Mouse (Mus musculus) CH12.LX (cell line): Measurements from ENCODE around the gene Itpr1. TPM values are rescaled to one million over a fixed set of nuclear protein-coding genes. Genes with fewer than 3 reads are reported as not detected.

Experiments used
- DNase-seq: peaks from one replicate; pipeline ENCODE4 v3.0.0-alpha.2; 2013; ENCODE audit errors: extremely low read depth
- H3K27ac ChIP-seq: 2 replicates; pipeline ENCODE4 v1.5.1; 2012; ENCODE audit warnings: low read depth, mild to moderate bottlenecking, control low read depth, moderate library complexity; ENCODE audit not compliant: insufficient read depth
- H3K27me3 ChIP-seq: replicated peaks from 2 replicates; pipeline ENCODE3; 2012; ENCODE audit warnings: inconsistent platforms
- H3K36me3 ChIP-seq, 2 experiments: replicated peaks in 1 of 2; 2 replicates each; pipeline versions ENCODE3 to v1.6.1; 2012; ENCODE audit warnings: inconsistent platforms in 1 of 2, low read length in 1 of 2, mild to moderate bottlenecking in 1 of 2, mixed read lengths in 1 of 2, moderate library complexity in 1 of 2; ENCODE audit not compliant: control insufficient read depth in 1 of 2, insufficient read depth in 1 of 2
- H3K4me1 ChIP-seq, 2 experiments: 2 replicates each; pipeline ENCODE4 v1.6.1; 2012; ENCODE audit warnings: inconsistent platforms in 1 of 2, moderate library complexity in 1 of 2; ENCODE audit not compliant: insufficient read depth in 2 of 2, control insufficient read depth in 1 of 2
- H3K4me2 ChIP-seq: 2 replicates; pipeline ENCODE4 v1.6.1; 2012; ENCODE audit warnings: low read depth, mild to moderate bottlenecking, control low read depth; ENCODE audit not compliant: poor library complexity, insufficient read depth, severe bottlenecking
- H3K4me3 ChIP-seq, 3 experiments: fragments of 150-350 bp in 1 of 3; sonication (generic) in 1 of 3; replicated peaks in 1 of 3; 2 replicates each; pipeline versions ENCODE3 to v1.5.1; 2011 to 2012; ENCODE audit warnings: low read depth in 2 of 3, low read length in 2 of 3, mild to moderate bottlenecking in 2 of 3, moderate library complexity in 2 of 3, control low read depth in 1 of 3, improper control_type of control experiment in 1 of 3, inconsistent platforms in 1 of 3, mixed read lengths in 1 of 3; ENCODE audit not compliant: poor library complexity in 1 of 3
- H3K79me2 ChIP-seq: replicated peaks from 2 replicates; pipeline ENCODE4 v1.6.1; 2012; ENCODE audit warnings: mild to moderate bottlenecking, moderate library complexity; ENCODE audit not compliant: control insufficient read depth, poor library complexity, insufficient read depth, severe bottlenecking; ENCODE audit errors: extremely low read depth
- H3K9ac ChIP-seq: 2 replicates; pipeline ENCODE4 v1.6.1; 2012; ENCODE audit warnings: low read depth, mild to moderate bottlenecking, control low read depth, moderate library complexity; ENCODE audit not compliant: insufficient read depth
- H3K9me3 ChIP-seq: replicated peaks from 2 replicates; pipeline ENCODE3; 2012; ENCODE audit warnings: low read length, inconsistent platforms, mixed read lengths
- BHLHE40 ChIP-seq: IDR thresholded peaks from 2 replicates; pipeline ENCODE4 v1.6.1; 2011; ENCODE audit warnings: mild to moderate bottlenecking, low read depth, low read length, improper control_type of control experiment
- CHD1 ChIP-seq: IDR thresholded peaks from 2 replicates; pipeline ENCODE4 v1.6.1; 2012; ENCODE audit warnings: low read depth, low read length, improper control_type of control experiment, inconsistent platforms
- CHD2 ChIP-seq: IDR thresholded peaks from 2 replicates; pipeline ENCODE4 v1.6.1; 2011; ENCODE audit warnings: low read length, improper control_type of control experiment
- CTCF ChIP-seq, 2 experiments: IDR thresholded peaks in 1 of 2; conservative IDR thresholded peaks in 1 of 2; 2 replicates each; pipeline ENCODE4 v1.5.1; 2011 to 2012; ENCODE audit warnings: low read depth in 2 of 2, low read length in 2 of 2, improper control_type of control experiment in 1 of 2, inconsistent platforms in 1 of 2, mild to moderate bottlenecking in 1 of 2, moderate library complexity in 1 of 2
- GABPA ChIP-seq: IDR thresholded peaks from 2 replicates; pipeline ENCODE4 v1.6.1; 2012; ENCODE audit warnings: low read depth, low read length, improper control_type of control experiment, inconsistent platforms; ENCODE audit not compliant: insufficient replicate concordance
- MXI1 ChIP-seq: IDR thresholded peaks from 2 replicates; pipeline ENCODE4 v1.6.1; 2011; ENCODE audit warnings: mild to moderate bottlenecking, low read depth, low read length, improper control_type of control experiment
- MYC ChIP-seq: IDR thresholded peaks from 2 replicates; pipeline ENCODE4 v1.6.1; 2011; ENCODE audit warnings: low read depth, mild to moderate bottlenecking, improper control_type of control experiment, low read length
- RCOR1 ChIP-seq: conservative IDR thresholded peaks from 2 replicates; pipeline ENCODE4 v1.6.1; 2012; ENCODE audit warnings: low read depth, mild to moderate bottlenecking, inconsistent platforms, low read length, improper control_type of control experiment
- UBTF ChIP-seq: IDR thresholded peaks from 2 replicates; pipeline ENCODE4 v1.6.1; 2012; ENCODE audit warnings: low read depth, mild to moderate bottlenecking, inconsistent platforms, low read length, improper control_type of control experiment, moderate library complexity
- USF2 ChIP-seq: conservative IDR thresholded peaks from 2 replicates; pipeline ENCODE4 v1.6.1; 2011; ENCODE audit warnings: low read depth, low read length, improper control_type of control experiment
- ZNF384 ChIP-seq: IDR thresholded peaks from 2 replicates; pipeline ENCODE4 v1.6.1; 2012; ENCODE audit warnings: low read depth, low read length, improper control_type of control experiment, inconsistent platforms
- dilution Hi-C: fragments of 300-500 bp; cut with MboI; formaldehyde crosslinking; loops from 2 replicates; pipeline ENCODE4 v1.14.3; 2020; ENCODE audit warnings: low sequenced_read_pairs; ENCODE audit not compliant: extremely low pct_unique_long_range_greater_than_20kb, extremely low pct_ligation_motif_present
- in situ Hi-C: fragments of 300-500 bp; cut with MboI; formaldehyde crosslinking; loops from 3 replicates; pipeline ENCODE4 v1.14.3; 2019; ENCODE audit warnings: low sequenced_read_pairs, low pct_ligation_motif_present, low pct_unique_long_range_greater_than_20kb, mixed read lengths
- polyA plus RNA-seq: library from polyadenylated mRNA; unstranded; fragments of >175 nt; gene quantifications from 2 replicates; pipeline ENCODE4 v1.2.1, GENCODE M21; 2012; ENCODE audit warnings: low read depth; ENCODE audit not compliant: insufficient read length
- total RNA-seq, 2 experiments: library from RNA; depleted of rRNA; stranded (reverse); fragments of 300-350 nt in 1 of 2; fragments of >200 nt in 1 of 2; gene quantifications; 2 replicates each; pipeline ENCODE4 v1.2.3; 2012 to 2014

Itpr1 gene
- total and polyA plus RNA-seq, 3 experiments: 42.8 to 73.1 (median 53.4) TPM

GRCm38 (mm10) chr6:108211896-108212880 is 708 bp upstream of the Itpr1 start:
- H3K27me3 ChIP-seq: no peaks in the 10 kb centered on the region
- H3K9ac ChIP-seq: peak overlapping the region; percentile 92
- dilution Hi-C loops: no loop called here
- no peak for TF ChIP-seq USF2
- TF ChIP-seq GABPA: no peak
- TF ChIP-seq CHD1: 0 out of 2 replicates have a peak, but pooled peaks have one; percentile 66
- no peak for DNase-seq
- no peaks in the 10 kb centered on the region for H3K9me3 ChIP-seq
- peak overlapping the region; percentile 91 for H3K4me2 ChIP-seq
- peaks cover 19% of the 10 kb centered on the region for H3K79me2 ChIP-seq
- H3K27ac ChIP-seq: no peak overlapping the region
- peaks cover 8 to 38% of the 10 kb centered on the region in 2 experiments for H3K4me1 ChIP-seq
- peak overlapping the region; percentile 69 to 81 (median 72) for H3K4me3 ChIP-seq
- H3K36me3 ChIP-seq: peaks cover 7 to 20% of the 10 kb centered on the region in 2 experiments
- in situ Hi-C loops: no loop called here

- DNase-seq: peak; percentile 45
- in situ Hi-C loops: no loop called here
Observed at GRCm38 (mm10) chr6:108213481-108214293, 791 bp downstream of the Itpr1 start.

DNA sequence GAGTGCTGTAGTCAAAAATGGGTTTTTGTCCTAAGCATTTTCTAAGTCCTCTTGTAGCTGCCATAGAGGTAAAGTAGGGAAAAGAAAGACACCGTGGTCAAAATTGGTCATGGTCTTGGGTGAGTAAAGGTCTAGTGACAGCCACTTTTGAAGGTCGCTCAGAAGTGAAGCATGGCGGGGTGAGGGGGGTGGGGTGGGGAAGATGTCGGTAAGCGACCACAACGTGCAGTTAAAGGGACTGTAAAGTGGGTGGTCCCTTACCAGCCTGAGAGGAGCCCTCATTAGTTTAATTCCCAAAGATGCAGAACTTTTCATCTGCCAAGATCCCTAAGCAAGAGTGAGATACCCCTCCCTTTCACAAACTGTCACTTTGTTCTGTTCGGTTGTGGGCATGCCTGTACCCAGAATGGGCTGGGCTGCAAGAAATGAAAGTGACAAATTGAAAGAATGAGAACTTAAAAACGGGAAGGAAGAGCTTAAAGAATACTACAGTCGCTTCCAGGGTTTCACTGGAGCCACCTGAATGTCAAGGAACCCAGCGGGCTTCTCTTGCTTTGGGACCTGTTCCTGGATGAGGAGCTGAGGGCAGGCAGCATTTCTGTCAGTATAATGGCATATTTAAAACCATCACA is 1.5 kb downstream of the Itpr1 start:
- H3K4me3 ChIP-seq: peak overlapping the region; percentile 69 to 96 (median 88)
- no peaks in the 10 kb centered on the region for H3K9me3 ChIP-seq
- peaks cover 19% of the 10 kb centered on the region for H3K79me2 ChIP-seq
- H3K4me1 ChIP-seq: peaks cover 8 to 49% of the 10 kb centered on the region in 2 experiments
- dilution Hi-C loops (no loop called here), in situ Hi-C loops (no loop called here)
- H3K27ac ChIP-seq: no peak overlapping the region
- H3K27me3 ChIP-seq: no peaks in the 10 kb centered on the region
- peaks cover 7 to 40% of the 10 kb centered on the region in 2 experiments for H3K36me3 ChIP-seq
- peak overlapping the region; percentile 91 for H3K4me2 ChIP-seq
- H3K9ac ChIP-seq: peak overlapping the region; percentile 74
- TF ChIP-seq MXI1 (peak; percentile 48), MYC (0 out of 2 replicates have a peak, but pooled peaks have one; percentile 32), CTCF (conservative IDR thresholded peaks at IDR 0.05 in 1 of 2, IDR thresholded peaks at IDR 0.05 in 1 of 2; ENCODE audit: low read depth in 2 of 2, low read length in 2 of 2) (no peak)
- peak; percentile 37 for DNase-seq

More at GRCm38 (mm10) chr6:108213481-108214293, 791 bp downstream of the Itpr1 start:
- Histone ChIP-seq H3K79me2 (peaks cover 19% of the 10 kb centered on the region), H3K27me3 (no peaks in the 10 kb centered on the region), H3K9ac (peak overlapping the region; percentile 74), H3K36me3 (peaks cover 7 to 35% of the 10 kb centered on the region in 2 experiments), H3K27ac (no peak overlapping the region), H3K9me3 (no peaks in the 10 kb centered on the region), H3K4me2 (peak overlapping the region; percentile 91), H3K4me3 (peak overlapping the region; percentile 69 to 96 (median 88)), H3K4me1 (peaks cover 8 to 46% of the 10 kb centered on the region in 2 experiments)
- peak; percentile 78; the same call in 1 of the 2 replicates for TF ChIP-seq CHD1
- TF ChIP-seq GABPA: no peak
- TF ChIP-seq CHD2: peak; percentile 53
- peak; percentile 8; the same call in 1 of the 2 replicates for TF ChIP-seq BHLHE40
- no peak for TF ChIP-seq RCOR1
- 0 out of 2 replicates have a peak, but pooled peaks have one; percentile 11 for TF ChIP-seq UBTF
- peak; percentile 45 for TF ChIP-seq ZNF384
- dilution Hi-C loops: no loop called here
